Mouse (Mus musculus) CH12.LX (cell line): ENCODE results near the gene Pam16. TPM values are rescaled to one million over a fixed set of nuclear protein-coding genes. Genes with fewer than 3 reads are reported as not detected.

Experiments used
- DNase-seq: peaks from one replicate; pipeline ENCODE4 v3.0.0-alpha.2; 2013; ENCODE audit errors: extremely low read depth
- H3K27ac ChIP-seq: 2 replicates; pipeline ENCODE4 v1.5.1; 2012; ENCODE audit warnings: low read depth, mild to moderate bottlenecking, control low read depth, moderate library complexity; ENCODE audit not compliant: insufficient read depth
- H3K27me3 ChIP-seq: replicated peaks from 2 replicates; pipeline ENCODE3; 2012; ENCODE audit warnings: inconsistent platforms
- H3K36me3 ChIP-seq, 2 experiments: replicated peaks in 1 of 2; 2 replicates each; pipeline versions ENCODE3 to v1.6.1; 2012; ENCODE audit warnings: inconsistent platforms in 1 of 2, low read length in 1 of 2, mild to moderate bottlenecking in 1 of 2, mixed read lengths in 1 of 2, moderate library complexity in 1 of 2; ENCODE audit not compliant: control insufficient read depth in 1 of 2, insufficient read depth in 1 of 2
- H3K4me1 ChIP-seq, 2 experiments: 2 replicates each; pipeline ENCODE4 v1.6.1; 2012; ENCODE audit warnings: inconsistent platforms in 1 of 2, moderate library complexity in 1 of 2; ENCODE audit not compliant: insufficient read depth in 2 of 2, control insufficient read depth in 1 of 2
- H3K4me2 ChIP-seq: 2 replicates; pipeline ENCODE4 v1.6.1; 2012; ENCODE audit warnings: low read depth, mild to moderate bottlenecking, control low read depth; ENCODE audit not compliant: poor library complexity, insufficient read depth, severe bottlenecking
- H3K4me3 ChIP-seq, 3 experiments: fragments of 150-350 bp in 1 of 3; sonication (generic) in 1 of 3; replicated peaks in 1 of 3; 2 replicates each; pipeline versions ENCODE3 to v1.5.1; 2011 to 2012; ENCODE audit warnings: low read depth in 2 of 3, low read length in 2 of 3, mild to moderate bottlenecking in 2 of 3, moderate library complexity in 2 of 3, control low read depth in 1 of 3, improper control_type of control experiment in 1 of 3, inconsistent platforms in 1 of 3, mixed read lengths in 1 of 3; ENCODE audit not compliant: poor library complexity in 1 of 3
- H3K79me2 ChIP-seq: replicated peaks from 2 replicates; pipeline ENCODE4 v1.6.1; 2012; ENCODE audit warnings: mild to moderate bottlenecking, moderate library complexity; ENCODE audit not compliant: control insufficient read depth, poor library complexity, insufficient read depth, severe bottlenecking; ENCODE audit errors: extremely low read depth
- H3K9ac ChIP-seq: 2 replicates; pipeline ENCODE4 v1.6.1; 2012; ENCODE audit warnings: low read depth, mild to moderate bottlenecking, control low read depth, moderate library complexity; ENCODE audit not compliant: insufficient read depth
- H3K9me3 ChIP-seq: replicated peaks from 2 replicates; pipeline ENCODE3; 2012; ENCODE audit warnings: low read length, inconsistent platforms, mixed read lengths
- BHLHE40 ChIP-seq: IDR thresholded peaks from 2 replicates; pipeline ENCODE4 v1.6.1; 2011; ENCODE audit warnings: mild to moderate bottlenecking, low read depth, low read length, improper control_type of control experiment
- CHD1 ChIP-seq: IDR thresholded peaks from 2 replicates; pipeline ENCODE4 v1.6.1; 2012; ENCODE audit warnings: low read depth, low read length, improper control_type of control experiment, inconsistent platforms
- CHD2 ChIP-seq: IDR thresholded peaks from 2 replicates; pipeline ENCODE4 v1.6.1; 2011; ENCODE audit warnings: low read length, improper control_type of control experiment
- E2F4 ChIP-seq: IDR thresholded peaks from 2 replicates; pipeline ENCODE4 v1.6.1; 2011; ENCODE audit warnings: low read depth, low read length, improper control_type of control experiment; ENCODE audit not compliant: insufficient replicate concordance
- EP300 ChIP-seq: IDR thresholded peaks from 2 replicates; pipeline ENCODE4 v1.6.1; 2011; ENCODE audit warnings: low read length, improper control_type of control experiment
- ETS1 ChIP-seq: conservative IDR thresholded peaks from 2 replicates; pipeline ENCODE4 v1.6.1; 2012; ENCODE audit warnings: low read depth, mild to moderate bottlenecking, inconsistent platforms, low read length, improper control_type of control experiment, moderate library complexity
- HCFC1 ChIP-seq: IDR thresholded peaks from 2 replicates; pipeline ENCODE4 v1.6.1; 2012; ENCODE audit warnings: low read depth, mild to moderate bottlenecking, inconsistent platforms, low read length, improper control_type of control experiment
- JUND ChIP-seq: conservative IDR thresholded peaks from 2 replicates; pipeline ENCODE4 v1.6.1; 2011; ENCODE audit warnings: low read depth, low read length, improper control_type of control experiment
- MAFK ChIP-seq: IDR thresholded peaks from 2 replicates; pipeline ENCODE4 v1.6.1; 2011; ENCODE audit warnings: low read length, improper control_type of control experiment; ENCODE audit not compliant: insufficient replicate concordance
- MAZ ChIP-seq: IDR thresholded peaks from 2 replicates; pipeline ENCODE4 v1.6.1; 2012; ENCODE audit warnings: low read depth, mild to moderate bottlenecking, inconsistent platforms, low read length, improper control_type of control experiment, moderate library complexity
- MEF2A ChIP-seq: IDR thresholded peaks from 2 replicates; pipeline ENCODE4 v1.6.1; 2014; ENCODE audit warnings: low read depth, mild to moderate bottlenecking, inconsistent platforms, low read length, improper control_type of control experiment, borderline replicate concordance
- MYC ChIP-seq: IDR thresholded peaks from 2 replicates; pipeline ENCODE4 v1.6.1; 2011; ENCODE audit warnings: low read depth, mild to moderate bottlenecking, improper control_type of control experiment, low read length
- NELFE ChIP-seq: IDR thresholded peaks from 2 replicates; pipeline ENCODE4 v1.6.1; 2011; ENCODE audit warnings: low read depth, low read length, improper control_type of control experiment
- PAX5 ChIP-seq: IDR thresholded peaks from 2 replicates; pipeline ENCODE4 v1.6.1; 2012; ENCODE audit warnings: low read length, inconsistent platforms, mixed read lengths
- POLR2A ChIP-seq: IDR thresholded peaks from 2 replicates; pipeline ENCODE4 v1.6.1; 2011; ENCODE audit warnings: low read depth, mild to moderate bottlenecking, improper control_type of control experiment, low read length
- RAD21 ChIP-seq: IDR thresholded peaks from 2 replicates; pipeline ENCODE4 v1.6.1; 2011; ENCODE audit warnings: low read depth, mild to moderate bottlenecking, low read length, improper control_type of control experiment, moderate library complexity
- SIN3A ChIP-seq: IDR thresholded peaks from 2 replicates; pipeline ENCODE4 v1.6.1; 2012; ENCODE audit warnings: low read length, improper control_type of control experiment, inconsistent platforms
- USF1 ChIP-seq: IDR thresholded peaks from 2 replicates; pipeline ENCODE4 v1.6.1; 2014; ENCODE audit warnings: low read depth, mild to moderate bottlenecking, inconsistent platforms, low read length, improper control_type of control experiment
- ZKSCAN1 ChIP-seq: IDR thresholded peaks from 2 replicates; pipeline ENCODE4 v1.6.1; 2012; ENCODE audit warnings: low read depth, inconsistent platforms, low read length, improper control_type of control experiment, borderline replicate concordance
- ZNF384 ChIP-seq: IDR thresholded peaks from 2 replicates; pipeline ENCODE4 v1.6.1; 2012; ENCODE audit warnings: low read depth, low read length, improper control_type of control experiment, inconsistent platforms
- dilution Hi-C: fragments of 300-500 bp; cut with MboI; formaldehyde crosslinking; loops from 2 replicates; pipeline ENCODE4 v1.14.3; 2020; ENCODE audit warnings: low sequenced_read_pairs; ENCODE audit not compliant: extremely low pct_unique_long_range_greater_than_20kb, extremely low pct_ligation_motif_present
- in situ Hi-C: fragments of 300-500 bp; cut with MboI; formaldehyde crosslinking; loops from 3 replicates; pipeline ENCODE4 v1.14.3; 2019; ENCODE audit warnings: low sequenced_read_pairs, low pct_ligation_motif_present, low pct_unique_long_range_greater_than_20kb, mixed read lengths
- polyA plus RNA-seq: library from polyadenylated mRNA; unstranded; fragments of >175 nt; gene quantifications from 2 replicates; pipeline ENCODE4 v1.2.1, GENCODE M21; 2012; ENCODE audit warnings: low read depth; ENCODE audit not compliant: insufficient read length
- total RNA-seq, 2 experiments: library from RNA; depleted of rRNA; stranded (reverse); fragments of 300-350 nt in 1 of 2; fragments of >200 nt in 1 of 2; gene quantifications; 2 replicates each; pipeline ENCODE4 v1.2.3; 2012 to 2014

Pam16 gene
- total and polyA plus RNA-seq, 3 experiments, result 11.6 to 152 (median 103) TPM

DNA sequence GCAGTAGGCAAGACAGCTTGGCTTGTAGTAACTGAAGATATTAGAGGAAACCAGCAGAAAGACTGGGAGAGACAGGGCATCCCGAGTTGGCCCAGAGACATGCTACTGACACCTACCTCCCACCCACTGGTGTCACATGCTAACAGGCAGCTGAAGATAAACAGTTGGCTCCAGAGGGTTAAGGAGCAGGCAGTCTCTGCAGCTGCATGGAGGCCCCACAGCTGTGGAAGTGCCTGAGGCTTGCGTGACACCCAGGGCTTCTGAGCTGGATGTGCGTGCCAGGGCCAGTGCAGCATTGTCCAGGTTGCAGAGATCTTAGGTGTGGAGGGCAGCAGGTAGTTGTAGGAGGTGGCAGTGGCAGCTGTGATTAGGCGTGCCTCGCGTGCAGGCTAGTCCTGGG is 2.3 kb upstream of the Pam16 start:
- TF ChIP-seq E2F4 (no peak), SIN3A (no peak), ETS1 (no peak), RAD21 (no peak), CHD1 (no peak), BHLHE40 (no peak), JUND (no peak), ZNF384 (no peak), PAX5 (no peak), POLR2A (no peak), MAFK (no peak), EP300 (no peak), USF1 (no peak), HCFC1 (no peak), CHD2 (no peak), ZKSCAN1 (no peak)
- H3K9me3 ChIP-seq, result no peaks in the 10 kb centered on the region
- peaks cover 49 to 75% of the 10 kb centered on the region in 2 experiments for H3K36me3 ChIP-seq
- no peak for DNase-seq
- peaks cover 13 to 50% of the 10 kb centered on the region in 2 experiments for H3K4me1 ChIP-seq
- dilution Hi-C loops, result no loop called here
- no peak overlapping the region for H3K4me2 ChIP-seq
- no peak overlapping the region for H3K27ac ChIP-seq
- H3K9ac ChIP-seq, result no peak overlapping the region
- in situ Hi-C loops, result loop anchor here (25.0 kb wide), 1 partner anchor 510 kb away; the partner anchor contains the start of genes Ppl and Sec14l5
- no peak overlapping the region for H3K4me3 ChIP-seq
- no peaks in the 10 kb centered on the region for H3K27me3 ChIP-seq
- H3K79me2 ChIP-seq, result peaks cover 23% of the 10 kb centered on the region

DNA sequence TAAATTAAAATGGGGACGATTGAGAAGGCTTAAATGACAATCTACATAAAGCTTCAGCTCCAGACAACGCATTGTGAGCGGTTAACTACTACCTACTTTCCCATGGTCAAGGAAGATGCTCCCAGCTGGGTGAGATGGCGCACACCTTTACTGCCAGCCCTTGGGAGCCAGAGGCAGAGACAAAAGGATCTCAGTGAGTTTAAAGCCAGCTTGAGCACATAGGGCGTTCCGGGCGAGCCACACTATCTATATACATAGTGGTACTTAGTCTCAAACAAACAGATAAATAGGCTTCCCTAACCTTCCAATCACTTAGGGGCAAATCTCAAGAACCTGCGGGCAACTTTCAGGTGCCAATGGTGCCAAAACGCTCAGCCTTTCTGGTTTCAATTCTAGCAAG is 714 bp downstream of the Pam16 start:
- no peak for TF ChIP-seq NELFE
- no peak for TF ChIP-seq USF1
- TF ChIP-seq MEF2A, result no peak
- no peak for TF ChIP-seq MYC
- no peak for TF ChIP-seq E2F4
- TF ChIP-seq SIN3A, result no peak
- no peak for TF ChIP-seq MAZ
- peaks cover 26 to 70% of the 10 kb centered on the region in 2 experiments for H3K36me3 ChIP-seq
- H3K79me2 ChIP-seq, result peaks cover 36% of the 10 kb centered on the region
- DNase-seq, result no peak
- dilution Hi-C loops, result no loop called here
- H3K4me3 ChIP-seq, result peak overlapping the region; percentile 73 to 98 (median 95)
- no peak overlapping the region for H3K27ac ChIP-seq
- in situ Hi-C loops, result no loop called here
- H3K4me2 ChIP-seq, result peak overlapping the region; percentile 75
- H3K4me1 ChIP-seq, result peaks cover 13 to 51% of the 10 kb centered on the region in 2 experiments
- H3K27me3 ChIP-seq, result no peaks in the 10 kb centered on the region
- no peaks in the 10 kb centered on the region for H3K9me3 ChIP-seq
- peak overlapping the region; percentile 81 for H3K9ac ChIP-seq
